Mouse (Mus musculus) CH12.LX (cell line): ENCODE measurements at regions not wholly inside any gene's neighbourhood (a gene's known extent, or its start where the extent isn't known, plus 50 kb on each side); places are given as distances from the start of the nearest gene placed in this dataset.

Experiments used
- DNase-seq: peaks from one replicate; pipeline ENCODE4 v3.0.0-alpha.2; 2013; ENCODE audit errors: extremely low read depth
- H3K27ac ChIP-seq: 2 replicates; pipeline ENCODE4 v1.5.1; 2012; ENCODE audit warnings: low read depth, mild to moderate bottlenecking, control low read depth, moderate library complexity; ENCODE audit not compliant: insufficient read depth
- H3K27me3 ChIP-seq: replicated peaks from 2 replicates; pipeline ENCODE3; 2012; ENCODE audit warnings: inconsistent platforms
- H3K36me3 ChIP-seq, 2 experiments: replicated peaks in 1 of 2; 2 replicates each; pipeline versions ENCODE3 to v1.6.1; 2012; ENCODE audit warnings: inconsistent platforms in 1 of 2, low read length in 1 of 2, mild to moderate bottlenecking in 1 of 2, mixed read lengths in 1 of 2, moderate library complexity in 1 of 2; ENCODE audit not compliant: control insufficient read depth in 1 of 2, insufficient read depth in 1 of 2
- H3K4me1 ChIP-seq, 2 experiments: 2 replicates each; pipeline ENCODE4 v1.6.1; 2012; ENCODE audit warnings: inconsistent platforms in 1 of 2, moderate library complexity in 1 of 2; ENCODE audit not compliant: insufficient read depth in 2 of 2, control insufficient read depth in 1 of 2
- H3K4me2 ChIP-seq: 2 replicates; pipeline ENCODE4 v1.6.1; 2012; ENCODE audit warnings: low read depth, mild to moderate bottlenecking, control low read depth; ENCODE audit not compliant: poor library complexity, insufficient read depth, severe bottlenecking
- H3K4me3 ChIP-seq, 3 experiments: fragments of 150-350 bp in 1 of 3; sonication (generic) in 1 of 3; replicated peaks in 1 of 3; 2 replicates each; pipeline versions ENCODE3 to v1.5.1; 2011 to 2012; ENCODE audit warnings: low read depth in 2 of 3, low read length in 2 of 3, mild to moderate bottlenecking in 2 of 3, moderate library complexity in 2 of 3, control low read depth in 1 of 3, improper control_type of control experiment in 1 of 3, inconsistent platforms in 1 of 3, mixed read lengths in 1 of 3; ENCODE audit not compliant: poor library complexity in 1 of 3
- H3K79me2 ChIP-seq: replicated peaks from 2 replicates; pipeline ENCODE4 v1.6.1; 2012; ENCODE audit warnings: mild to moderate bottlenecking, moderate library complexity; ENCODE audit not compliant: control insufficient read depth, poor library complexity, insufficient read depth, severe bottlenecking; ENCODE audit errors: extremely low read depth
- H3K9ac ChIP-seq: 2 replicates; pipeline ENCODE4 v1.6.1; 2012; ENCODE audit warnings: low read depth, mild to moderate bottlenecking, control low read depth, moderate library complexity; ENCODE audit not compliant: insufficient read depth
- H3K9me3 ChIP-seq: replicated peaks from 2 replicates; pipeline ENCODE3; 2012; ENCODE audit warnings: low read length, inconsistent platforms, mixed read lengths
- CHD1 ChIP-seq: IDR thresholded peaks from 2 replicates; pipeline ENCODE4 v1.6.1; 2012; ENCODE audit warnings: low read depth, low read length, improper control_type of control experiment, inconsistent platforms
- ELF1 ChIP-seq: IDR thresholded peaks from 2 replicates; pipeline ENCODE4 v1.6.1; 2014; ENCODE audit warnings: low read depth, mild to moderate bottlenecking, inconsistent platforms, low read length, improper control_type of control experiment
- EP300 ChIP-seq: IDR thresholded peaks from 2 replicates; pipeline ENCODE4 v1.6.1; 2011; ENCODE audit warnings: low read length, improper control_type of control experiment
- GABPA ChIP-seq: IDR thresholded peaks from 2 replicates; pipeline ENCODE4 v1.6.1; 2012; ENCODE audit warnings: low read depth, low read length, improper control_type of control experiment, inconsistent platforms; ENCODE audit not compliant: insufficient replicate concordance
- IRF4 ChIP-seq: IDR thresholded peaks from 2 replicates; pipeline ENCODE4 v1.6.1; 2014; ENCODE audit warnings: low read depth, mild to moderate bottlenecking, inconsistent platforms, low read length, improper control_type of control experiment
- JUND ChIP-seq: conservative IDR thresholded peaks from 2 replicates; pipeline ENCODE4 v1.6.1; 2011; ENCODE audit warnings: low read depth, low read length, improper control_type of control experiment
- MAFK ChIP-seq: IDR thresholded peaks from 2 replicates; pipeline ENCODE4 v1.6.1; 2011; ENCODE audit warnings: low read length, improper control_type of control experiment; ENCODE audit not compliant: insufficient replicate concordance
- MXI1 ChIP-seq: IDR thresholded peaks from 2 replicates; pipeline ENCODE4 v1.6.1; 2011; ENCODE audit warnings: mild to moderate bottlenecking, low read depth, low read length, improper control_type of control experiment
- NRF1 ChIP-seq: IDR thresholded peaks from 2 replicates; pipeline ENCODE4 v1.6.1; 2014; ENCODE audit warnings: low read depth, mild to moderate bottlenecking, inconsistent platforms, low read length, improper control_type of control experiment, moderate library complexity
- PAX5 ChIP-seq: IDR thresholded peaks from 2 replicates; pipeline ENCODE4 v1.6.1; 2012; ENCODE audit warnings: low read length, inconsistent platforms, mixed read lengths
- POLR2A ChIP-seq: IDR thresholded peaks from 2 replicates; pipeline ENCODE4 v1.6.1; 2011; ENCODE audit warnings: low read depth, mild to moderate bottlenecking, improper control_type of control experiment, low read length
- RAD21 ChIP-seq: IDR thresholded peaks from 2 replicates; pipeline ENCODE4 v1.6.1; 2011; ENCODE audit warnings: low read depth, mild to moderate bottlenecking, low read length, improper control_type of control experiment, moderate library complexity
- SMC3 ChIP-seq: IDR thresholded peaks from 2 replicates; pipeline ENCODE4 v1.6.1; 2011; ENCODE audit warnings: low read depth, low read length, improper control_type of control experiment
- TCF12 ChIP-seq: IDR thresholded peaks from 2 replicates; pipeline ENCODE4 v1.6.1; 2014; ENCODE audit warnings: low read depth, mild to moderate bottlenecking, inconsistent platforms, low read length, improper control_type of control experiment
- UBTF ChIP-seq: IDR thresholded peaks from 2 replicates; pipeline ENCODE4 v1.6.1; 2012; ENCODE audit warnings: low read depth, mild to moderate bottlenecking, inconsistent platforms, low read length, improper control_type of control experiment, moderate library complexity
- USF1 ChIP-seq: IDR thresholded peaks from 2 replicates; pipeline ENCODE4 v1.6.1; 2014; ENCODE audit warnings: low read depth, mild to moderate bottlenecking, inconsistent platforms, low read length, improper control_type of control experiment
- USF2 ChIP-seq: conservative IDR thresholded peaks from 2 replicates; pipeline ENCODE4 v1.6.1; 2011; ENCODE audit warnings: low read depth, low read length, improper control_type of control experiment
- ZC3H11A ChIP-seq: IDR thresholded peaks from 2 replicates; pipeline ENCODE4 v1.6.1; 2012; ENCODE audit warnings: low read depth, mild to moderate bottlenecking, inconsistent platforms, low read length, improper control_type of control experiment
- ZMIZ1 ChIP-seq: IDR thresholded peaks from 2 replicates; pipeline ENCODE4 v1.6.1; 2012; ENCODE audit warnings: low read depth, mild to moderate bottlenecking, inconsistent platforms, low read length, improper control_type of control experiment
- dilution Hi-C: fragments of 300-500 bp; cut with MboI; formaldehyde crosslinking; loops from 2 replicates; pipeline ENCODE4 v1.14.3; 2020; ENCODE audit warnings: low sequenced_read_pairs; ENCODE audit not compliant: extremely low pct_unique_long_range_greater_than_20kb, extremely low pct_ligation_motif_present
- in situ Hi-C: fragments of 300-500 bp; cut with MboI; formaldehyde crosslinking; loops from 3 replicates; pipeline ENCODE4 v1.14.3; 2019; ENCODE audit warnings: low sequenced_read_pairs, low pct_ligation_motif_present, low pct_unique_long_range_greater_than_20kb, mixed read lengths

DNA sequence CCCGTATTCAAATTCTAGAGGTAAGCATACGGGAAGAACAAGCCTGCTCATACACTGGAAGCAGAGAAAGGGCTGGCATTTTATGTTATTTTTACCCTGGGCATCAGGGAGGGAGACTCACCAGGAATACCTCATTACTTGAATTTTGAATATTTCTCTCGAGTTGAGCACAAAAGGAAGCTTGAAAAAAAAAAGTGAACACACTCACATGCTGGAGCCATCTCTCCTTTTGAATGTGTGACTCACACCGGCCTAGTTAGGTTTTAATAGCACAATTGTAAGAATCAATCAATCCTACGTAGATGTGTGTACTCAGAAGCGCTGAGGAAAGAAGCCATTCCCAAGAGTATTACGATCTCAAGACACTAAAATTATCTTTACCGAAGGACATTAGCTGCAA, 172.2 kb upstream of the Grik3 start:
- no peaks in the 10 kb centered on the region for H3K79me2 ChIP-seq
- H3K4me3 ChIP-seq = no peak overlapping the region
- H3K27me3 ChIP-seq = peaks cover 91% of the 10 kb centered on the region
- no peaks in the 10 kb centered on the region for H3K9me3 ChIP-seq
- in situ Hi-C loops (no loop called here), dilution Hi-C loops (no loop called here)
- H3K4me2 ChIP-seq = no peak overlapping the region
- no peaks in the 10 kb centered on the region for H3K36me3 ChIP-seq
- no peak for TF ChIP-seq MXI1
- TF ChIP-seq RAD21 = no peak
- no peak overlapping the region for H3K27ac ChIP-seq
- peaks cover 4 to 6% of the 10 kb centered on the region in 2 experiments; a peak in 1 of 4 replicates for H3K4me1 ChIP-seq
- no peak for DNase-seq
- no peak overlapping the region for H3K9ac ChIP-seq

DNA sequence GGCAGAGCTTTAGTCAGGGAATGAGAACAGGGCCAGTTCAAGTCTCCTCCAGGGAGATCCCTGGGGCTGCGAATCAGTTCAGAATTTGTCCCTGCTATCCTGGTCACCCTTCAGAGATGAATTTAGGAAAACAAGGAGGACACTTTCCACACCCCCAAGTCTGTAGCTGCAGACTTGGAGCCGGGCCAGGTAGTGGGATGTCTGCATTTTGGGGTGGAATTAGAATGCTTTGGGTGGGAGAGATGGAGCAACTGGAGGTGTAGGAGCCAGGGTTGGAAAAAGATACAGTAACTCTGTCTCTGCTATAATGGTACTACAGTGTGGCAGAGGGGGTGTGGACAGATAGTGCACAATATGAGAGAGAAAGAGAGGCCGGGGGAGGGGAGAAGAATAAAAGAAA, 173.6 kb upstream of the Grik3 start:
- Histone ChIP-seq H3K4me1 (peaks cover 4 to 6% of the 10 kb centered on the region in 2 experiments; a peak in 1 of 4 replicates), H3K79me2 (no peaks in the 10 kb centered on the region), H3K4me2 (no peak overlapping the region), H3K27me3 (peaks cover 94% of the 10 kb centered on the region), H3K9ac (no peak overlapping the region), H3K27ac (no peak overlapping the region), H3K9me3 (no peaks in the 10 kb centered on the region)
- DNase-seq = no peak
- TF ChIP-seq MXI1 (no peak), POLR2A (no peak), GABPA (no peak), USF2 (no peak), TCF12 (no peak), JUND (no peak), EP300 (no peak), UBTF (no peak), CHD1 (no peak), ZC3H11A (no peak), ZMIZ1 (no peak), MAFK (no peak), USF1 (no peak), ELF1 (no peak), PAX5 (no peak), NRF1 (no peak), IRF4 (no peak), SMC3 (no peak), RAD21 (no peak)
- TF ChIP-seq, all 38 proteins: peak for 0
- dilution Hi-C loops (no loop called here), in situ Hi-C loops (no loop called here)
- no peak overlapping the region for H3K4me3 ChIP-seq
- H3K36me3 ChIP-seq = no peaks in the 10 kb centered on the region
